Mouse (Mus musculus): ENCODE data around the gene Wrap53. TPM values are rescaled to one million over a fixed set of nuclear protein-coding genes. Genes with fewer than 3 reads are reported as not detected.
"Not testable (repeated sequence)": the region's sequence is repeated elsewhere in the genome, so short reads cannot be mapped to it uniquely, and the experiment has no call there.

The Wrap53 gene
- polyA plus RNA-seq (2014; fragmentation: Nextera tagmentation; extraction: Ambion mirVana): 36.6 and 37.8 TPM in 2 replicates

- H3K4me2 ChIP-seq (replicated peaks; ENCODE audit: low read depth, low read length): peak within 1 kb of the TSS; percentile 77
- peak; percentile 89 for DNase-seq (ENCODE audit: low spot score)
- no peaks in the 10 kb centered on the region for H3K27me3 ChIP-seq (ENCODE audit: control insufficient read depth, insufficient read depth, low read length)
- peak within 1 kb of the TSS; percentile 82 for H3K9ac ChIP-seq (ENCODE audit: low read depth, low read length)
- 0% methylated on average over 13 of the region's 13 CpGs for WGBS
- no peaks in the 10 kb centered on the region for H3K36me3 ChIP-seq (ENCODE audit: control insufficient read depth, insufficient read depth, low read length)
- peak within 1 kb of the TSS; percentile 70 for H3K4me3 ChIP-seq (ENCODE audit: low read depth, low read length)
- no peaks in the 10 kb centered on the region for H3K9me3 ChIP-seq (ENCODE audit: control insufficient read depth, low read length)
- peaks cover 13% of the 10 kb centered on the region for H3K4me1 ChIP-seq (replicated peaks; ENCODE audit: control insufficient read depth, insufficient read depth, low read length)
- peak; percentile 67; the same call in 1 of the 2 replicates for ATAC-seq (ENCODE audit: low FRiP score)
- peak within 1 kb of the TSS; percentile 84 for H3K27ac ChIP-seq (ENCODE audit: low read depth, low read length)
Measured at GRCm38 (mm10) chr11:69580091-69580514, at the start of gene Wrap53, which contains the start of gene Trp53. TSS of gene Wrap53 (minus strand) at chr11:69580255. TSS of gene Trp53 (plus strand) at chr11:69580359.

GRCm38 (mm10) chr11:69629802-69630201 lies 49.7 kb upstream of the Wrap53 start:
- no peak for ATAC-seq (ENCODE audit: low FRiP score)
- Histone ChIP-seq H3K9me3 (ENCODE audit: control insufficient read depth, low read length) (no peaks in the 10 kb centered on the region), H3K4me3 (ENCODE audit: low read depth, low read length) (no peak overlapping the region), H3K4me2 (replicated peaks; ENCODE audit: low read depth, low read length) (no peak overlapping the region), H3K9ac (ENCODE audit: low read depth, low read length) (no peak overlapping the region), H3K4me1 (replicated peaks; ENCODE audit: control insufficient read depth, insufficient read depth, low read length) (peaks cover 3% of the 10 kb centered on the region), H3K27ac (ENCODE audit: low read depth, low read length) (no peak overlapping the region), H3K27me3 (ENCODE audit: control insufficient read depth, insufficient read depth, low read length) (no peaks in the 10 kb centered on the region), H3K36me3 (ENCODE audit: control insufficient read depth, insufficient read depth, low read length) (no peaks in the 10 kb centered on the region)
- 66% methylated on average over 1 of the region's 1 CpGs for WGBS
- DNase-seq (ENCODE audit: low spot score): peak; percentile 31

- DNase-seq (ENCODE audit: low spot score): peak; percentile 92
- no peak for ATAC-seq (ENCODE audit: low FRiP score)
- Histone ChIP-seq H3K27ac (ENCODE audit: low read depth, low read length) (no peak overlapping the region), H3K9me3 (ENCODE audit: control insufficient read depth, low read length) (no peaks in the 10 kb centered on the region), H3K27me3 (ENCODE audit: control insufficient read depth, insufficient read depth, low read length) (no peaks in the 10 kb centered on the region), H3K4me2 (replicated peaks; ENCODE audit: low read depth, low read length) (no peak overlapping the region), H3K4me3 (ENCODE audit: low read depth, low read length) (no peak overlapping the region), H3K36me3 (ENCODE audit: control insufficient read depth, insufficient read depth, low read length) (no peaks in the 10 kb centered on the region), H3K9ac (ENCODE audit: low read depth, low read length) (no peak overlapping the region), H3K4me1 (replicated peaks; ENCODE audit: control insufficient read depth, insufficient read depth, low read length) (no peaks in the 10 kb centered on the region)
- WGBS: 35% methylated on average over 6 of the region's 6 CpGs
Measured at GRCm38 (mm10) chr11:69628286-69628685, 48.2 kb upstream of the Wrap53 start.

GRCm38 (mm10) chr11:69624339-69624738 lies 44.3 kb upstream of the Wrap53 start:
- H3K9me3 ChIP-seq (ENCODE audit: control insufficient read depth, low read length); H3K4me2 ChIP-seq (replicated peaks; ENCODE audit: low read depth, low read length); H3K9ac ChIP-seq (ENCODE audit: low read depth, low read length); H3K4me1 ChIP-seq (replicated peaks; ENCODE audit: control insufficient read depth, insufficient read depth, low read length); H3K4me3 ChIP-seq (ENCODE audit: low read depth, low read length); H3K27ac ChIP-seq (ENCODE audit: low read depth, low read length); ATAC-seq (ENCODE audit: low FRiP score); DNase-seq (ENCODE audit: low spot score); H3K27me3 ChIP-seq (ENCODE audit: control insufficient read depth, insufficient read depth, low read length); H3K36me3 ChIP-seq (ENCODE audit: control insufficient read depth, insufficient read depth, low read length): not testable (repeated sequence)
- WGBS: 81% methylated on average over 2 of the region's 2 CpGs

- WGBS: 65% methylated on average over 4 of the region's 4 CpGs
- H3K4me2 ChIP-seq (replicated peaks; ENCODE audit: low read depth, low read length): peak overlapping the region; percentile 63
- H3K4me1 ChIP-seq (replicated peaks; ENCODE audit: control insufficient read depth, insufficient read depth, low read length): no peaks in the 10 kb centered on the region
- DNase-seq (ENCODE audit: low spot score) (no peak), ATAC-seq (ENCODE audit: low FRiP score) (no peak)
- no peaks in the 10 kb centered on the region for H3K27me3 ChIP-seq (ENCODE audit: control insufficient read depth, insufficient read depth, low read length)
- no peak overlapping the region for H3K27ac ChIP-seq (ENCODE audit: low read depth, low read length)
- H3K36me3 ChIP-seq (ENCODE audit: control insufficient read depth, insufficient read depth, low read length): no peaks in the 10 kb centered on the region
- H3K9ac ChIP-seq (ENCODE audit: low read depth, low read length): 0 out of 2 replicates have a peak overlapping the region, but pooled peaks have one; percentile 55
- H3K9me3 ChIP-seq (ENCODE audit: control insufficient read depth, low read length): no peaks in the 10 kb centered on the region
- H3K4me3 ChIP-seq (ENCODE audit: low read depth, low read length): no peak overlapping the region
Measured at GRCm38 (mm10) chr11:69623006-69623405, 43.0 kb upstream of the Wrap53 start.

GRCm38 (mm10) chr11:69622406-69622805 lies 42.4 kb upstream of the Wrap53 start:
- DNase-seq (ENCODE audit: low spot score) (peak; percentile 18), ATAC-seq (ENCODE audit: low FRiP score) (peak; percentile 30; the same call in 1 of the 2 replicates)
- H3K9me3 ChIP-seq (ENCODE audit: control insufficient read depth, low read length): no peaks in the 10 kb centered on the region
- H3K4me3 ChIP-seq (ENCODE audit: low read depth, low read length): peak overlapping the region; percentile 41
- H3K27ac ChIP-seq (ENCODE audit: low read depth, low read length): no peak overlapping the region
- H3K4me2 ChIP-seq (replicated peaks; ENCODE audit: low read depth, low read length): peak overlapping the region; percentile 63
- no peaks in the 10 kb centered on the region for H3K27me3 ChIP-seq (ENCODE audit: control insufficient read depth, insufficient read depth, low read length)
- H3K4me1 ChIP-seq (replicated peaks; ENCODE audit: control insufficient read depth, insufficient read depth, low read length): no peaks in the 10 kb centered on the region
- H3K9ac ChIP-seq (ENCODE audit: low read depth, low read length): peak overlapping the region; percentile 55
- WGBS: 56% methylated on average over 6 of the region's 6 CpGs
- no peaks in the 10 kb centered on the region for H3K36me3 ChIP-seq (ENCODE audit: control insufficient read depth, insufficient read depth, low read length)

GRCm38 (mm10) chr11:69621571-69622268 lies 41.7 kb upstream of the Wrap53 start, which contains the start of gene Sat2:
TSS of gene Sat2 (plus strand) at chr11:69622024.
- WGBS: 2% methylated on average over 20 of the region's 20 CpGs
- Histone ChIP-seq H3K4me3 (ENCODE audit: low read depth, low read length) (peak within 1 kb of the TSS; percentile 41), H3K27ac (ENCODE audit: low read depth, low read length) (no peak within 1 kb of the TSS), H3K4me1 (replicated peaks; ENCODE audit: control insufficient read depth, insufficient read depth, low read length) (no peaks in the 10 kb centered on the region), H3K36me3 (ENCODE audit: control insufficient read depth, insufficient read depth, low read length) (no peaks in the 10 kb centered on the region), H3K9ac (ENCODE audit: low read depth, low read length) (peak within 1 kb of the TSS; percentile 55), H3K9me3 (ENCODE audit: control insufficient read depth, low read length) (no peaks in the 10 kb centered on the region), H3K27me3 (ENCODE audit: control insufficient read depth, insufficient read depth, low read length) (no peaks in the 10 kb centered on the region), H3K4me2 (replicated peaks; ENCODE audit: low read depth, low read length) (peak within 1 kb of the TSS; percentile 63)
- DNase-seq (ENCODE audit: low spot score) (peak; percentile 86), ATAC-seq (ENCODE audit: low FRiP score) (peak; percentile 81)

GRCm38 (mm10) chr11:69620394-69621081 lies 40.5 kb upstream of the Wrap53 start:
- Histone ChIP-seq H3K4me1 (replicated peaks; ENCODE audit: control insufficient read depth, insufficient read depth, low read length) (no peaks in the 10 kb centered on the region), H3K4me3 (ENCODE audit: low read depth, low read length) (no peak overlapping the region), H3K9me3 (ENCODE audit: control insufficient read depth, low read length) (no peaks in the 10 kb centered on the region), H3K27me3 (ENCODE audit: control insufficient read depth, insufficient read depth, low read length) (no peaks in the 10 kb centered on the region), H3K27ac (ENCODE audit: low read depth, low read length) (no peak overlapping the region), H3K4me2 (replicated peaks; ENCODE audit: low read depth, low read length) (no peak overlapping the region), H3K36me3 (ENCODE audit: control insufficient read depth, insufficient read depth, low read length) (no peaks in the 10 kb centered on the region), H3K9ac (ENCODE audit: low read depth, low read length) (no peak overlapping the region)
- no peak for DNase-seq (ENCODE audit: low spot score)
- ATAC-seq (ENCODE audit: low FRiP score): no peak
- WGBS: 86% methylated on average over 7 of the region's 7 CpGs

All from hindbrain, embryonic 11.5 days (tissue).